Mouse (Mus musculus) forebrain, embryonic 15.5 days (tissue): ENCODE data around the gene Rad9a. TPM values are rescaled to one million over a fixed set of nuclear protein-coding genes. Genes with fewer than 3 reads are reported as not detected.

Experiments used
- ATAC-seq: fragments of 200-750 bp; cut with Nextera tagmentation; replicated peaks from 2 replicates; pipeline ENCODE4 v1.8.0; 2017; ENCODE audit warnings: mild to moderate bottlenecking, moderate TSS enrichment, moderate library complexity
- H3K27ac ChIP-seq: fragments of 300-500 bp; sonication (generic); replicated peaks from 2 replicates; pipeline ENCODE4 v1.5.1; 2015; ENCODE audit warnings: mild to moderate bottlenecking, inconsistent platforms
- H3K27me3 ChIP-seq: fragments of 300-500 bp; sonication (generic); 2 replicates; pipeline ENCODE4 v1.6.1; 2015; ENCODE audit warnings: inconsistent platforms
- H3K36me3 ChIP-seq: fragments of 300-500 bp; sonication (generic); 2 replicates; pipeline ENCODE4 v1.6.1; 2015; ENCODE audit warnings: mild to moderate bottlenecking, inconsistent platforms
- H3K4me1 ChIP-seq: fragments of 300-500 bp; sonication (generic); 2 replicates; pipeline ENCODE4 v1.6.1; 2015; ENCODE audit warnings: inconsistent platforms
- H3K4me2 ChIP-seq: fragments of 300-500 bp; sonication (generic); replicated peaks from 2 replicates; pipeline ENCODE4 v1.6.1; 2015; ENCODE audit warnings: mild to moderate bottlenecking, inconsistent platforms
- H3K4me3 ChIP-seq: fragments of 300-500 bp; sonication (generic); 2 replicates; pipeline ENCODE4 v1.5.1; 2015; ENCODE audit warnings: mild to moderate bottlenecking, inconsistent platforms
- H3K9ac ChIP-seq: fragments of 300-500 bp; sonication (generic); replicated peaks from 2 replicates; pipeline ENCODE4 v1.6.1; 2015; ENCODE audit warnings: mild to moderate bottlenecking, inconsistent platforms
- H3K9me3 ChIP-seq: fragments of 300-500 bp; sonication (generic); 2 replicates; pipeline ENCODE4 v1.6.1; 2016; ENCODE audit warnings: inconsistent platforms
- WGBS: fragments of 180-500 bp; shearing (Covaris S2); methylation state at CpG from one replicate; pipeline ENCODE4 v1.1.7; 2015; ENCODE audit warnings: mixed read lengths; 5-methylcytosine and 5-hydroxymethylcytosine counted together
- polyA plus RNA-seq: library from polyadenylated mRNA; unstranded; fragments of >200 nt; fragmentation: Nextera tagmentation; extraction: Ambion mirVana; gene quantifications from 2 replicates; pipeline ENCODE4 v1.2.1, GENCODE M21; 2015

The Rad9a gene
- polyA plus RNA-seq, 1 experiment from 2014 or later, result 22.6 TPM

GRCm38 (mm10) chr19:4216041-4216685, 14.7 kb upstream of the Rad9a start:
- H3K4me2 ChIP-seq, result no peak overlapping the region
- no peak for ATAC-seq
- H3K9me3 ChIP-seq, result no peaks in the 10 kb centered on the region
- no peaks in the 10 kb centered on the region for H3K36me3 ChIP-seq
- peaks cover 43% of the 10 kb centered on the region for H3K4me1 ChIP-seq
- no peak overlapping the region for H3K27ac ChIP-seq
- no peak overlapping the region for H3K4me3 ChIP-seq
- H3K9ac ChIP-seq, result no peak overlapping the region
- WGBS, result 25% methylated on average over 14 of the region's 14 CpGs
- H3K27me3 ChIP-seq, result peaks cover 54% of the 10 kb centered on the region

DNA sequence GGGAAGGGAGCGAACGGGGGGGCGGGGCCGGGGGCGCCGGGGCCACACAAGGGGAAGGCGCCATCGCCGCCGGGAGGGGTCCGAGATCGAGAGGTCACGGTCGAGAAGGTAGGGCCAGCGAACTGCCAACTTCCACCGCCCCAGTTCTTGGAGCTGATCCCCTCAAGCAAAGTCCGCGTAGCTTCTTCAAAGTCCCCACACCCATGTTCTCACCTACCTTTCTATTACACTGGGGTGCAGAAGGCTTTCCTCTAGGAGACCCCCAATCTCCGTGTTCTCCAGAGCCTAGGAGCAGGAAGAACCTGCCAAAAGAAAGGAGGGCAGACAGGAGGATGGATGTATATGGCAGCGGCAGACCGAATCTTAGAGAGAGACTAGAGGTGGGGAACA, 14.0 kb upstream of the Rad9a start:
- Histone ChIP-seq H3K36me3 (no peaks in the 10 kb centered on the region), H3K27ac (no peak overlapping the region), H3K4me2 (peak overlapping the region; percentile 99), H3K27me3 (peaks cover 54% of the 10 kb centered on the region), H3K9me3 (no peaks in the 10 kb centered on the region), H3K9ac (peak overlapping the region; percentile 55), H3K4me1 (peaks cover 41% of the 10 kb centered on the region), H3K4me3 (peak overlapping the region; percentile 52)
- 3% methylated on average over 19 of the region's 21 CpGs for WGBS
- no peak for ATAC-seq

GRCm38 (mm10) chr19:4214771-4215450, 13.4 kb upstream of the Rad9a start:
- under 1% methylated on average over 72 of the region's 81 CpGs for WGBS
- no peak overlapping the region for H3K27ac ChIP-seq
- H3K27me3 ChIP-seq, result peaks cover 54% of the 10 kb centered on the region
- ATAC-seq, result 0 out of 2 replicates have a peak, but pooled peaks have one; percentile 38
- peak overlapping the region; percentile 55 for H3K9ac ChIP-seq
- peak overlapping the region; percentile 99 for H3K4me2 ChIP-seq
- peaks cover 36% of the 10 kb centered on the region for H3K4me1 ChIP-seq
- H3K36me3 ChIP-seq, result no peaks in the 10 kb centered on the region
- no peaks in the 10 kb centered on the region for H3K9me3 ChIP-seq
- peak overlapping the region; percentile 52 for H3K4me3 ChIP-seq

DNA sequence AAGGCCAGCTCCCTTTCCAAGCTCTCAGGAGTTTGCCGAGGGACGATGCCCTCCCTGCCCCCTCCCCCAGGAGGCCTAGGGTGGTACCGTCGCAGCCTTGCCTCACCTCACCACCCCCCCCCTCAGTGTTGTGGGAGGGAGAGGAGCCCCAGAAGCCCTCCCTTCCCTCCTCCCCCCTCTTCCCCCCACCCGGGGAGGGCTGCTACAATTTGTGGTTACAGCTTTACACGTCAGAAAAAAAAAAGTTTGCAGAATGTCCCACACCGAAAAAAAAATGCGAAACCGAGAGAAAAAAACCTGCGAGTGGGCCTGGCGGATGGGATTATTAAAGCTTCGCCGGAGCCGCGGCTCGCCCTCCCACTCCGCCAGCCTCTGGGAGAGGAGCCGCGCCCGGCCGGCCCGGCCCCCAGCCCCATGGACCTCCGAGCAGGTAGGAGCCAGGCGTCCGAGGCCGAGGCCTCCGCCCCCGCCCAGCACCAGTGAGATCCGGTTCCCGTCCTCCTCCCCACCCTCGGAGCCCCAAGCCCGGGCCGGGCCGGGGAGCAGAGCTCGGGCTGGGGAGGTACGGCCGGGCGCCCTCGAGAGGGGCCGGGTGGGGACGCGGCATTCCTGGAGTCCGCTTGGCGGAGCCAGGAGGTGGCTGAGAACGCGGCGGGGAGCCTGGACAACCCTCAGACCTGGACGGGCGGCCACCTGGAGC, 12.8 kb upstream of the Rad9a start, which contains the start of the genes Clcf1 and AC109138.7:
Clcf1 (plus strand) TSS at position 168 of the 700 bp plus-strand sequence.
AC109138.7 (plus strand) TSS at position 287 of the 700 bp plus-strand sequence.
- Histone ChIP-seq H3K4me1 (peaks cover 32% of the 10 kb centered on the region), H3K9me3 (no peaks in the 10 kb centered on the region), H3K27ac (no peak within 1 kb of the TSS), H3K36me3 (no peaks in the 10 kb centered on the region), H3K4me2 (peak within 1 kb of the TSS; percentile 99), H3K9ac (peak within 1 kb of the TSS; percentile 55), H3K27me3 (peaks cover 54% of the 10 kb centered on the region), H3K4me3 (peak within 1 kb of the TSS; percentile 52)
- WGBS, result 1% methylated on average over 43 of the region's 49 CpGs
- ATAC-seq, result peak; percentile 57

DNA sequence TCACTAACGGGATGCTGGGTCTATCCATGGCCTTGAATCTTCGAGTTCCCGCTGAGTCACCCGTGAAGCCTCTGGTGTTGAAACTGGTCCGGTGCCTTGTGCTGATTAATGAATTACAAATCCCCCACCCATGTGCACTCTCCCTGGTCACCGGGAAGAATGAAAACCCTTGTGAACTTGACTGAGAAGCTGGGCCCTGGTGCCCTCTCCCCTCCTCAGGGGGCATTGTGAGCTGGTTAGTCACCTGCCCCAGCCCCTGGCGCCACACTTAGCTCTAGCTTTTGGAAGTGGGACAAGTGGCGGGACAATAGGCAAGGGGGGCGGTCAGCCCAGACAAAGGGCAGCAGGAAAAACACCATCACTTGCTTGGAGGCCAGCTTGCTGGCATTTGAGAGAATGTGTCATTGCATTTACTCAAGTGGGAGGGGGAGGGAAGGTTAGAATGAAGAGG, 12.1 kb upstream of the Rad9a start:
- peak overlapping the region; percentile 52; the same call in 1 of the 2 replicates for H3K4me3 ChIP-seq
- H3K9ac ChIP-seq, result no peak overlapping the region
- WGBS, result 6% methylated on average over 9 of the region's 9 CpGs

DNA sequence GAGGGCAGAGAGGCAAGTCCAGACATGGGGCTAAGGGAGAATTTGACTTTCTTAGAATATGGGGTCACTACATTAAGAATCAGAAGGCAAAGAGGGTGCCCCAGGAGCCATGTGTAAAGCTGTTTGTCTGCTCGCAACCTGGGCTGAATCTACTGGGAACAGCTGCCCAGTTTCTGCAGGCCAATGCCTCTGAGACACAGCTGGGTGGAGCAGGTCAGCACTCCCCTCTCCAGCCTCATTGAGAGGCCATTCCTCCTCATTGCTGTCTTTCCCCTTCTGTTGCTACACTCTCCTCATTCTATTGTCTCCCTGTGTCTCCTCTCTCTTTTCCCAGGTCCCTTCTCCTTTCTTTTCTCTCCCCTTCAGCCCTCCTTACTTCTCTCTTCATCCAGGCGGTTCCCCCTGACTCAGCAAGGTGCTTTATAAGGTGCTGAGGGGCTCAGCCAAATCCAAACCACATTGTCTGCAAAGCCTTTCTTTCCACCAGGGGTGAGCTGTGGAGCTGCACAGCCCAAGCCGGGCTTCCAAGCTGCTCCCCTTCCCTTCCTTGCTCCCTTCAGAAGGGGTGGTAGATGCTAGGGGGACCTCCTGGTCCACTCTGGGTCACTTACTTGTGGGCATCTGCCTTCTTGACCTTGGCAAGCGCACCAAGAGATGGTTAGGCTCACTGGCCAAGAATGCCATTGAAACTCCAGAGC, 10.6 kb upstream of the Rad9a start:
- peaks cover 49% of the 10 kb centered on the region for H3K27me3 ChIP-seq
- no peaks in the 10 kb centered on the region for H3K36me3 ChIP-seq
- H3K9me3 ChIP-seq, result no peaks in the 10 kb centered on the region
- H3K27ac ChIP-seq, result no peak overlapping the region
- H3K9ac ChIP-seq, result no peak overlapping the region
- peaks cover 30% of the 10 kb centered on the region for H3K4me1 ChIP-seq
- no peak for ATAC-seq
- no peak overlapping the region for H3K4me3 ChIP-seq
- WGBS, result 23% methylated on average over 4 of the region's 4 CpGs
- no peak overlapping the region for H3K4me2 ChIP-seq

More for the DNA sequence above, 12.1 kb upstream of the Rad9a start:
- H3K4me2 ChIP-seq, result no peak overlapping the region; the same call in 1 of the 2 replicates
- H3K9me3 ChIP-seq, result no peaks in the 10 kb centered on the region
- ATAC-seq, result no peak
- no peak overlapping the region for H3K27ac ChIP-seq
- H3K27me3 ChIP-seq, result peaks cover 54% of the 10 kb centered on the region
- H3K4me1 ChIP-seq, result peaks cover 32% of the 10 kb centered on the region
- no peaks in the 10 kb centered on the region for H3K36me3 ChIP-seq

GRCm38 (mm10) chr19:4208563-4208962, 7.1 kb upstream of the Rad9a start:
- no peaks in the 10 kb centered on the region for H3K9me3 ChIP-seq
- no peaks in the 10 kb centered on the region for H3K36me3 ChIP-seq
- H3K4me2 ChIP-seq, result no peak overlapping the region
- H3K4me1 ChIP-seq, result peaks cover 5% of the 10 kb centered on the region
- H3K27me3 ChIP-seq, result peaks cover 18% of the 10 kb centered on the region
- no peak overlapping the region for H3K27ac ChIP-seq
- 71% methylated on average over 5 of the region's 5 CpGs for WGBS
- no peak overlapping the region for H3K4me3 ChIP-seq
- ATAC-seq, result no peak
- H3K9ac ChIP-seq, result no peak overlapping the region

DNA sequence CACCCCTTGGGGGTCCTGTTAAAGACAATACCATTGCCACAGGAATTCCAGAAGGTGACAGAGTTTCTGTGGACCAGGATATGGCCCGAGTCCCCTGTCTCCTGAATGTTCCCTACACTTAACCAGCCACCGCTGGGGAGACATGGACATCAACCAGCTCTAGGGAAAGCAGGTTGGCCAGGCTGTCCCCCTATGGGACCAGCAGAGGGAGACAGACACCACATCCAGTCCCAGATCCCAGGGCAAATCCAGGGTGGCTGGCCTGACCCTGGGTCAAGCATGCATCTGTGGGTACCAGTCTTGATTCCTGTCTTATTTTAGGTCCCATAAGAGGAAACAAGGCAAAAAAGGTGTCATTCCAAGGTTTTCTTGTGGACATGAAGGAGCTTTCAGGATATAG, 5.5 kb upstream of the Rad9a start:
- Histone ChIP-seq H3K36me3 (no peaks in the 10 kb centered on the region), H3K27me3 (peaks cover 8% of the 10 kb centered on the region), H3K4me3 (no peak overlapping the region), H3K4me1 (peaks cover 5% of the 10 kb centered on the region), H3K27ac (no peak overlapping the region), H3K9me3 (no peaks in the 10 kb centered on the region), H3K4me2 (no peak overlapping the region), H3K9ac (no peak overlapping the region)
- peak; percentile 32; the same call in 1 of the 2 replicates for ATAC-seq
- WGBS, result 2% methylated on average over 2 of the region's 2 CpGs

GRCm38 (mm10) chr19:4204889-4205288, 3.4 kb upstream of the Rad9a start:
- H3K36me3 ChIP-seq, result no peaks in the 10 kb centered on the region
- peaks cover 21% of the 10 kb centered on the region for H3K4me1 ChIP-seq
- ATAC-seq, result no peak
- H3K9me3 ChIP-seq, result no peaks in the 10 kb centered on the region
- H3K4me3 ChIP-seq, result no peak overlapping the region
- no peak overlapping the region for H3K27ac ChIP-seq
- no peak overlapping the region for H3K4me2 ChIP-seq
- 68% methylated on average over 3 of the region's 4 CpGs for WGBS
- H3K27me3 ChIP-seq, result no peaks in the 10 kb centered on the region; the same call in 1 of the 2 replicates
- H3K9ac ChIP-seq, result no peak overlapping the region

GRCm38 (mm10) chr19:4203604-4204326, 2.3 kb upstream of the Rad9a start:
- H3K4me2 ChIP-seq, result no peak overlapping the region
- no peak for ATAC-seq
- 0 out of 2 replicates have a peak, but pooled peaks cover 3% of the 10 kb centered on the region for H3K36me3 ChIP-seq
- peaks cover 21% of the 10 kb centered on the region for H3K4me1 ChIP-seq
- no peaks in the 10 kb centered on the region; the same call in 1 of the 2 replicates for H3K27me3 ChIP-seq
- no peaks in the 10 kb centered on the region for H3K9me3 ChIP-seq
- H3K27ac ChIP-seq, result no peak overlapping the region
- H3K9ac ChIP-seq, result no peak overlapping the region
- no peak overlapping the region for H3K4me3 ChIP-seq
- WGBS, result 62% methylated on average over 13 of the region's 13 CpGs

DNA sequence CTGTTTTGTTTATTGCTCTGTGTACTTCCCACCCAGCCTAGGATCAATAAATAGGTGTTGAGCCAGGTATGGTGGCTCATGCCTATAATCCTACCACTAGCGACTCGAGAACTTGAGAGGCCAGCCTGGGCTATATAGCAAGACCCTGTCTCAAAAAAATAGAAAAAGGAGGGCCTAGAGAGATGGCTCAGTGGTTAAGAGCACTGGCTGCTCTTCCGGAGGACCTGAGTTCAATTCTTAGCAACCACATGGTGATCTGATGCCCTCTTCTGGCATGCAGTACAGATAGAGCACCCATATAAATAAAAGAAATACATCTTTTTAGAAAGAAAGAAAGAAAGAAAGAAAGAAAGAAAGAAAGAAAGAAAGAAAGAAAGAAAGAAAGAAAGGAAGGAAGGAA, 1.7 kb upstream of the Rad9a start:
- ATAC-seq, result no peak
- Histone ChIP-seq H3K4me3 (no peak overlapping the region), H3K27ac (no peak overlapping the region), H3K9ac (no peak overlapping the region), H3K4me2 (no peak overlapping the region), H3K9me3 (no peaks in the 10 kb centered on the region), H3K4me1 (peaks cover 21% of the 10 kb centered on the region), H3K36me3 (0 out of 2 replicates have a peak, but pooled peaks cover 3% of the 10 kb centered on the region), H3K27me3 (no peaks in the 10 kb centered on the region; the same call in 1 of the 2 replicates)
- 68% methylated on average over 3 of the region's 3 CpGs for WGBS
